Mouse (Mus musculus) neutrophil, adult 5-6 weeks (primary cell): ENCODE results near the gene Olfr1120. TPM values are rescaled to one million over a fixed set of nuclear protein-coding genes. Genes with fewer than 3 reads are reported as not detected.
"Not testable (repeated sequence)": the region's sequence is repeated elsewhere in the genome, so short reads cannot be mapped to it uniquely, and the experiment has no call there.

Experiments
- ATAC-seq: fragments of 151-379, 151-347 bp; 2 replicates; pipeline ENCODE4 v1.8.0; 2017; ENCODE audit warnings: mild to moderate bottlenecking, moderate TSS enrichment; ENCODE audit not compliant: insufficient number of reproducible peaks, poor library complexity, low FRiP score, severe bottlenecking; ENCODE audit errors: extremely low read depth
- total RNA-seq: library from RNA; stranded (forward); fragments of 200-1000 nt; gene quantifications from 2 replicates; pipeline ENCODE4 v1.2.3, GENCODE M21; 2017

Olfr1120 gene
- not detected in 2 replicates for total RNA-seq

DNA sequence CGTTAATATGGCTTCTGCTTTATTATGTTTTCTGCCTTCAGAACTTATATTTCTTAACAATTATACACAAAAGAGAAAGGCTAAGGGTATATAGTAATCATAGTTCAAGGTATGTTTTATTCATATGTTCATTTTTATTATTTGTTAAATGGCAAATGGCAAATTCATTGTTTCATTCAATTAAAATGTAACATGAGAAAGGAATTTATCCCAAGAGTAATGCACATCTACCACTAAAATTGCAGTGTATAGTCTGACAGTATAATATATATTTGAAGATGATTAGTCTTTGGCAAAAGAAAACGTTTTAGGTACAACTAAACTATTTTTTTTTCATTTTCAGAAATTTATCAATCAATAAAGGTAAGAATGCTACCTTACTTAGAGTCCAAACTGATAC is at the start of gene Olfr1120:
Gene Olfr1120 (plus strand): TSS at position 301 of the 400 bp plus-strand sequence.
- ATAC-seq, result no peak

- no peak for ATAC-seq
Observed at GRCm38 (mm10) chr2:87307281-87307680, 47.3 kb upstream of the Olfr1120 start, which contains the start of gene Olfr1118. TSS of gene Olfr1118 (plus strand) at chr2:87307581.

GRCm38 (mm10) chr2:87360121-87360520 is 5.5 kb downstream of the Olfr1120 start:
- not testable (repeated sequence) for ATAC-seq

- ATAC-seq, result no peak
Observed at GRCm38 (mm10) chr2:87369595-87369994, 15.0 kb downstream of the Olfr1120 start, which contains the start of gene Olfr1121. TSS of gene Olfr1121 (plus strand) at chr2:87369895.

DNA sequence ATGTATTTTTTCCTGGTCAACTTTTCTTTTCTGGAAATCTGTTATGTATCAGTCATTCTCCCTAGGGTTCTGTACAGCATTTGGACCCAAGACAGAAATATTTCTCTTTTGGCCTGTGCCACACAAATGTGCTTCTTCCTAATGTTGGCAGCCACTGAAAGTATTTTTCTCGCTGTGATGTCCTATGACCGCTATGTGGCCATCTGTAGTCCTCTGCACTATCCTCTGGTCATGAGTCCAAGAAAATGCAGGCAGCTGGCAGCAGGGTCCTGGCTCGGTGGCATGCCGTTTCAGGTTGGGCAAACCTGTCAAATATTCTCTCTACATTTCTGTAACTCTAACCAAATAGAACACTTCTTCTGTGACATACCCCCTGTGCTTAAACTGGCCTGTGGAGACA is 17.1 kb downstream of the Olfr1120 start:
- ATAC-seq, result no peak

GRCm38 (mm10) chr2:87383935-87384334 is 29.3 kb downstream of the Olfr1120 start:
- ATAC-seq, result no peak

DNA sequence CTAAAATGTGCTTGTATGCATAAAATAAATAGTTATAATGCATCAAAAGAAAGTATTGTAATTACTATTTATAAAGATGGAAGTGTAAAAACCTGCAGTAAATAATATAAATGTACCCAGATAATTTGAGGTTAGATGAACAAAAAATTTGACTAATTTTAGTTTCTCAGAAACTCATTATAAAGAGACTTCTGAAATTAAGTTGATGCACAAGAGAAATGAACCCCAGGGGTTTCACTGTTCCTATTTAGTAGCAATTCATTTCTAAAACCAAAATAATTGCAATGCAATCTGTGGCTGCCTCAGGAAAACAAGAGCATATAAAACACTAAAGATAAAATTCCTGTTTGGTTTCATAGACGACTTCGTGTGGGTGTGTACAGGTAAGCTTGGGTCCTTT is 30.9 kb downstream of the Olfr1120 start, which contains the start of gene Olfr1122:
Gene Olfr1122 (plus strand): TSS at position 301 of the 400 bp plus-strand sequence.
- no peak for ATAC-seq

GRCm38 (mm10) chr2:87393605-87394004 is 39.0 kb downstream of the Olfr1120 start:
- ATAC-seq, result not testable (repeated sequence)

- ATAC-seq, result not testable (repeated sequence)
Observed at GRCm38 (mm10) chr2:87394686-87395085, 40.1 kb downstream of the Olfr1120 start.

Other genes starting within 250 kb of the Olfr1120 start
- not detected in 2 replicates for gene Olfr259, start 240.2 kb upstream of the Olfr1120 start, total RNA-seq
- not detected in 2 replicates for gene Olfr1110, start 214.5 kb upstream of the Olfr1120 start, total RNA-seq
- not detected in 2 replicates for gene Olfr1111, start 202.2 kb upstream of the Olfr1120 start, total RNA-seq
- gene Olfr1112, start 167.0 kb upstream of the Olfr1120 start, total RNA-seq, result not detected in 2 replicates
- not detected in 2 replicates for gene Olfr1113, start 145.8 kb upstream of the Olfr1120 start, total RNA-seq
- gene Olfr1115, start 106.8 kb upstream of the Olfr1120 start, total RNA-seq, result not detected in 2 replicates
- gene Olfr1116, start 87.3 kb upstream of the Olfr1120 start, total RNA-seq, result 0.12 and 0.25 TPM in 2 replicates
- 0.49 TPM in 1 of 2 replicates, not detected in the other for gene Olfr1118, start 47.2 kb upstream of the Olfr1120 start, total RNA-seq
- gene Olfr1121, start 15.1 kb downstream of the Olfr1120 start, total RNA-seq, result not detected in 2 replicates
- not detected in 2 replicates for gene Olfr1122, start 31.0 kb downstream of the Olfr1120 start, total RNA-seq
- not detected in 2 replicates for gene Olfr1123, start 61.8 kb downstream of the Olfr1120 start, total RNA-seq
- not detected in 2 replicates for gene Olfr1124, start 75.5 kb downstream of the Olfr1120 start, total RNA-seq
- gene Olfr1126, start 99.1 kb downstream of the Olfr1120 start, total RNA-seq, result not detected in 2 replicates
- not detected in 2 replicates for gene Pramel7, start 142.3 kb downstream of the Olfr1120 start, total RNA-seq
- gene Pramel6, start 151.8 kb downstream of the Olfr1120 start, total RNA-seq, result not detected in 2 replicates
- gene Olfr153, start 177.0 kb downstream of the Olfr1120 start, total RNA-seq, result not detected in 2 replicates
- gene Olfr1128, start 190.7 kb downstream of the Olfr1120 start, total RNA-seq, result not detected in 2 replicates
- not detected in 2 replicates for gene Olfr1129, start 219.1 kb downstream of the Olfr1120 start, total RNA-seq